Mouse (Mus musculus): ENCODE results near the gene Scpep1. TPM values are rescaled to one million over a fixed set of nuclear protein-coding genes. Genes with fewer than 3 reads are reported as not detected.

The Scpep1 gene
- 84.5 and 89.0 TPM in 2 replicates for polyA plus RNA-seq (2014; fragmentation: Nextera tagmentation; extraction: Ambion mirVana)

DNA sequence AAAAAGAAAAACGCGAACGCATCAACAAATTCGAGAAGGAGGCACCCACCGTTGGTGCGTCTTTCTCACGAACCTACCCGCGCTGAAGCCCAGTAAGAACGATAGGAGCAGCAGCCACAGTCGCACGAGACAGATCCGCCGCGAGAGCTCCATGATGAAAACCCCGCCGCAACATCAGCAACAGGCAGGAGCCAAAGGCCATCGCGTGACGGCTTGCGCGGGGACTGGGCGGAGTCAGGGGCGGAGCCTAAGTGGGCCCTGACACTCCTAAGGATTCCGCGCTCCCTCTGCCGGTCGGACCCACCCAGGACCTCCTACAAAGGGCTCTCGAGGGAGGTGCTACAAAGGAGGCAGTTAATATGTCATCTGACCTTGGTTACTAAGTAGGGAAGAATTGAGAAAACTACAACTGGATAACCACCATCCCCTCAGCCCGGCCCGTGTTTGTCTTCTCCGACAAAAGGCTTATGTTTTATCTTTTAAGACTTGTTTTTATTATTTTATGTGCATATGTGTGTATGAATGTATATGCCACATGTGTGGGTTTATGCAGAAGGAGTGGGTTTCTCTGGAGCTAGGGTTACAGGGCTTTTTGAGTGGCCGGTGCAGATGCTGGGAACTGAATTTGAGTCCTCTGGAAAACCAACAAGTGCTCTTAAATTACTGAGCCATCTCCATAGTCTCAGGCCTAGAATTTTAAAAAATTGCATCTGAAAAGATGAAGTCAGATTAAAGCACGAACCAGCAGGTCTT is at the start of gene Scpep1:
Scpep1 (minus strand) TSS at position 249 of the 753 bp plus-strand sequence.
- ATAC-seq (ENCODE audit: low read depth) (peak; percentile 98), DNase-seq (ENCODE audit: low spot score) (peak; percentile 97)
- WGBS = 3% methylated on average over 32 of the region's 34 CpGs
- H3K4me3 ChIP-seq (ENCODE audit: low read depth, low read length) = peak within 1 kb of the TSS; percentile 52
- peaks cover 4% of the 10 kb centered on the region for H3K4me1 ChIP-seq (ENCODE audit: control insufficient read depth, insufficient read depth, low read length)
- no peaks in the 10 kb centered on the region for H3K9me3 ChIP-seq (ENCODE audit: control insufficient read depth, low read length)
- peak within 1 kb of the TSS; percentile 75 for H3K27ac ChIP-seq (replicated peaks; ENCODE audit: low read depth, low read length)
- 0 out of 2 replicates have a peak, but pooled peaks cover 4% of the 10 kb centered on the region for H3K36me3 ChIP-seq (ENCODE audit: control insufficient read depth, insufficient read depth, low read length)
- H3K4me2 ChIP-seq (ENCODE audit: low read depth, low read length) = peak within 1 kb of the TSS; percentile 62
- H3K27me3 ChIP-seq (replicated peaks; ENCODE audit: control insufficient read depth, insufficient read depth, low read length) = no peaks in the 10 kb centered on the region
- H3K9ac ChIP-seq (ENCODE audit: low read depth, low read length) = peak within 1 kb of the TSS; percentile 67

DNA sequence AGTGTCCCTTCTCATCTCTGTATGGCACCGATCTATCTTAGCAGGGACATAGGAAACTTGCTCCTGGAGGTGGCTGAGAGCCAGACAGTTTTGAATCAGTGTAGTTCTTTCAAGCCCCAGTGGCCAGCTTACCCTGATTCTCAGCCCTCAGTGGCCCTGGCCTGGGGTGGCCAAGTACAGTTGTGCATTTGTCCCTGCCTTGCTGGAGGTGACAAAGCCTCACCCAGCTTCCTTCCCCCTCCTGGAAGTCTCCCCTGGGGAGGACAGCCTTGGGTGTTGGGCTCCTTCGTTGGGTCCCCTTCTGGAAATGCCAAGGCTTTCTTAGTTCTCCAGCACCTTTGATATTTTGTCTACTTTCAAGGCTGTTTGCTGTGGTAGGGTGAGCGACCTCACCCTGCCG is 48.5 kb upstream of the Scpep1 start:
- WGBS = 68% methylated on average over 4 of the region's 4 CpGs
- Histone ChIP-seq H3K27ac (replicated peaks; ENCODE audit: low read depth, low read length) (no peak overlapping the region), H3K36me3 (ENCODE audit: control insufficient read depth, insufficient read depth, low read length) (no peaks in the 10 kb centered on the region), H3K4me3 (ENCODE audit: low read depth, low read length) (no peak overlapping the region), H3K4me2 (ENCODE audit: low read depth, low read length) (no peak overlapping the region), H3K27me3 (replicated peaks; ENCODE audit: control insufficient read depth, insufficient read depth, low read length) (peaks cover 18% of the 10 kb centered on the region), H3K9me3 (ENCODE audit: control insufficient read depth, low read length) (no peaks in the 10 kb centered on the region), H3K9ac (ENCODE audit: low read depth, low read length) (no peak overlapping the region), H3K4me1 (ENCODE audit: control insufficient read depth, insufficient read depth, low read length) (no peaks in the 10 kb centered on the region)
- DNase-seq (ENCODE audit: low spot score) (no peak), ATAC-seq (ENCODE audit: low read depth) (no peak)

DNA sequence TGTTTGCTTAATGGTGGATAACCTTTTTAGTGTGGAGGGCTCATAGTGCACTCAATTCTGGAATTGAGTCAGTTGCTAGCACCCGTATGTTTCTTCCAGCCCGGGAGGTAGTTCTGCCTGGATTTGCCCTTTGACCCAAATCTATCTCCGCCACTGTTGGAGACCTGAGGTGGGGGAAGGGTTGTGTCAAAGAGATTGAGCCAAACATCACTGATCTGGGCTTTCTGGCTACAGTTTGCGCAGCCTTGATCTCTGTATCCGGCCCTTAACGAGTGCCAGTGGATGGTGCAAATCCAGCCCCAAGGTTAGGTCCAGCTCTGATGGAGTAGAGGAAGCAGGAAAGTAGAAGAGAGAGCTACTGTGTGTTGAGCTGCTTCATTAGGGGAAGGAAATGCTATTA is 47.8 kb upstream of the Scpep1 start:
- Histone ChIP-seq H3K27ac (replicated peaks; ENCODE audit: low read depth, low read length) (no peak overlapping the region), H3K4me3 (ENCODE audit: low read depth, low read length) (no peak overlapping the region), H3K36me3 (ENCODE audit: control insufficient read depth, insufficient read depth, low read length) (no peaks in the 10 kb centered on the region), H3K9me3 (ENCODE audit: control insufficient read depth, low read length) (no peaks in the 10 kb centered on the region), H3K27me3 (replicated peaks; ENCODE audit: control insufficient read depth, insufficient read depth, low read length) (peaks cover 19% of the 10 kb centered on the region), H3K4me2 (ENCODE audit: low read depth, low read length) (peak overlapping the region; percentile 7; the same call in 1 of the 2 replicates), H3K4me1 (ENCODE audit: control insufficient read depth, insufficient read depth, low read length) (no peaks in the 10 kb centered on the region), H3K9ac (ENCODE audit: low read depth, low read length) (no peak overlapping the region)
- no peak for DNase-seq (ENCODE audit: low spot score)
- ATAC-seq (ENCODE audit: low read depth) = no peak
- WGBS = 35% methylated on average over 6 of the region's 6 CpGs

DNA sequence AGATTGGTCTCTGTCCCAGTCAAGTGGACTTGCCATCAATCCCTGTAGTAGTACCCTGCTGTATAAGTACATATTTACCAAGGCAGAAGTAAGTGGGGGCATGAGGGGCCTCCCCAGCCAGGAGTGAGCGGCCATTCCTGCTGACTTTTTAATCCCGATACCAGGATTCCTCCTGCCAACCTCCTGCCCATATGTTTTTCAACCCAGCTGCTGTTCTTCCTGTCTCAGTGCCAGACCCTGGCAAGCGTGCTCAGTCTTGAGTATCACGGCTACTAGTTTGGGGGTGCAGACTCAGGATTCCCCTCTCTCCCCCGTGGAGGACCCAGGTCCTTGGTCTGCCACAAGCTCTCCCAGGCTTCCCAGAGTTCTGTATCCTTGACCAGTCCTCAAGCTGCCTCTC is 47.4 kb upstream of the Scpep1 start:
- no peaks in the 10 kb centered on the region for H3K36me3 ChIP-seq (ENCODE audit: control insufficient read depth, insufficient read depth, low read length)
- DNase-seq (ENCODE audit: low spot score) (no peak), ATAC-seq (ENCODE audit: low read depth) (no peak)
- H3K27ac ChIP-seq (replicated peaks; ENCODE audit: low read depth, low read length) = no peak overlapping the region
- H3K4me1 ChIP-seq (ENCODE audit: control insufficient read depth, insufficient read depth, low read length) = no peaks in the 10 kb centered on the region
- H3K27me3 ChIP-seq (replicated peaks; ENCODE audit: control insufficient read depth, insufficient read depth, low read length) = peaks cover 19% of the 10 kb centered on the region
- no peaks in the 10 kb centered on the region for H3K9me3 ChIP-seq (ENCODE audit: control insufficient read depth, low read length)
- WGBS = 74% methylated on average over 5 of the region's 5 CpGs
- no peak overlapping the region for H3K4me3 ChIP-seq (ENCODE audit: low read depth, low read length)
- H3K4me2 ChIP-seq (ENCODE audit: low read depth, low read length) = peak overlapping the region; percentile 7; the same call in 1 of the 2 replicates
- H3K9ac ChIP-seq (ENCODE audit: low read depth, low read length) = no peak overlapping the region

- no peak for ATAC-seq (ENCODE audit: low read depth)
- WGBS = 93% methylated on average over 5 of the region's 5 CpGs
Measured at GRCm38 (mm10) chr11:89002068-89002467, 46.8 kb upstream of the Scpep1 start.

DNA sequence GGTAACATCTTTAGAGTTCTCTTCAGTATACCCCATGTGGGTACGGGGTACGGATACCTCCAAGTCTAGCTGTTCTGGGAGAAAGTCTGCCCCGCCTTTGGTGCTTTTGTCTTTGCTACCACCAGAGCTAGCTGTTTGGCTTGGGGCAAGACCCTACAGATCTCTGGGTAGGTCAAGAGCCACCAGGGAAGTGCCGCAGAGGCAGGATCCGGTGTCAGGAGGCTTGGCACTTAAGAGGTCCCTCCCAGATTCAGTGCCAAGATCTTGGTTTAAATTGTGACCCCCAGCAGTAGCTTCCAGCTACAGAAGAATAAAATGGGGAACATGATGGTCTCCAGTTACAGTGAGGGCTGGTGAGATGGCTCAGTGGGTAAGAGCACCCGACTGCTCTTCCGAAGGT is 46.3 kb upstream of the Scpep1 start:
- Histone ChIP-seq H3K4me3 (ENCODE audit: low read depth, low read length) (no peak overlapping the region), H3K9me3 (ENCODE audit: control insufficient read depth, low read length) (no peaks in the 10 kb centered on the region), H3K36me3 (ENCODE audit: control insufficient read depth, insufficient read depth, low read length) (no peaks in the 10 kb centered on the region), H3K9ac (ENCODE audit: low read depth, low read length) (no peak overlapping the region), H3K27ac (replicated peaks; ENCODE audit: low read depth, low read length) (no peak overlapping the region), H3K27me3 (replicated peaks; ENCODE audit: control insufficient read depth, insufficient read depth, low read length) (peaks cover 19% of the 10 kb centered on the region), H3K4me1 (ENCODE audit: control insufficient read depth, insufficient read depth, low read length) (no peaks in the 10 kb centered on the region), H3K4me2 (ENCODE audit: low read depth, low read length) (no peak overlapping the region)
- ATAC-seq (ENCODE audit: low read depth) (no peak), DNase-seq (ENCODE audit: low spot score) (no peak)
- 88% methylated on average over 7 of the region's 7 CpGs for WGBS

More at GRCm38 (mm10) chr11:89002068-89002467, 46.8 kb upstream of the Scpep1 start:
- no peak for DNase-seq (ENCODE audit: low spot score)
- no peak overlapping the region for H3K9ac ChIP-seq (ENCODE audit: low read depth, low read length)
- H3K4me1 ChIP-seq (ENCODE audit: control insufficient read depth, insufficient read depth, low read length) = no peaks in the 10 kb centered on the region
- no peak overlapping the region for H3K4me3 ChIP-seq (ENCODE audit: low read depth, low read length)
- no peak overlapping the region for H3K27ac ChIP-seq (replicated peaks; ENCODE audit: low read depth, low read length)
- no peak overlapping the region for H3K4me2 ChIP-seq (ENCODE audit: low read depth, low read length)
- no peaks in the 10 kb centered on the region for H3K36me3 ChIP-seq (ENCODE audit: control insufficient read depth, insufficient read depth, low read length)
- H3K9me3 ChIP-seq (ENCODE audit: control insufficient read depth, low read length) = no peaks in the 10 kb centered on the region
- H3K27me3 ChIP-seq (replicated peaks; ENCODE audit: control insufficient read depth, insufficient read depth, low read length) = peaks cover 19% of the 10 kb centered on the region

DNA sequence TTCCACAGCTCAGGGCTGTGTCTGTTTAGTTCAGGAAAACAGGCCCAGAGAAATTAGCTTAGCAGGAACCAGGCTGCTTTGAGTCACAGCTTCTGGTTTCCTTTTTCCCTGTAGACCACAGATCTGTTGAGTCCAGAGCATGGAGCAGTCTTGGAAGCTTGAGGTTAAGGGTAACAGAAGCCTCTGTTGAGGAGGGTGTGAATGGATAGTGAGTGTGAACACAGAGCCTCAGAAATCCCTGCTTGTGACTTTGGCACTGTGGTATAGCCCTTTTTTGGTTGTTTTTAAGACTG is 45.2 kb upstream of the Scpep1 start:
- Histone ChIP-seq H3K4me3 (ENCODE audit: low read depth, low read length) (peak overlapping the region; percentile 48), H3K9ac (ENCODE audit: low read depth, low read length) (no peak overlapping the region), H3K27me3 (replicated peaks; ENCODE audit: control insufficient read depth, insufficient read depth, low read length) (peaks cover 19% of the 10 kb centered on the region), H3K36me3 (ENCODE audit: control insufficient read depth, insufficient read depth, low read length) (no peaks in the 10 kb centered on the region), H3K4me1 (ENCODE audit: control insufficient read depth, insufficient read depth, low read length) (no peaks in the 10 kb centered on the region), H3K9me3 (ENCODE audit: control insufficient read depth, low read length) (no peaks in the 10 kb centered on the region), H3K27ac (replicated peaks; ENCODE audit: low read depth, low read length) (no peak overlapping the region), H3K4me2 (ENCODE audit: low read depth, low read length) (peak overlapping the region; percentile 61)
- DNase-seq (ENCODE audit: low spot score) = no peak
- no peak for ATAC-seq (ENCODE audit: low read depth)

- H3K27me3 ChIP-seq (replicated peaks; ENCODE audit: control insufficient read depth, insufficient read depth, low read length) = peaks cover 19% of the 10 kb centered on the region
- H3K9ac ChIP-seq (ENCODE audit: low read depth, low read length) = peak overlapping the region; percentile 66
- no peaks in the 10 kb centered on the region for H3K36me3 ChIP-seq (ENCODE audit: control insufficient read depth, insufficient read depth, low read length)
- H3K4me3 ChIP-seq (ENCODE audit: low read depth, low read length) = peak overlapping the region; percentile 48
- DNase-seq (ENCODE audit: low spot score) (no peak), ATAC-seq (ENCODE audit: low read depth) (0 out of 2 replicates have a peak, but pooled peaks have one; percentile 20)
- 27% methylated on average over 32 of the region's 33 CpGs for WGBS
- no peaks in the 10 kb centered on the region for H3K9me3 ChIP-seq (ENCODE audit: control insufficient read depth, low read length)
- peak overlapping the region; percentile 61 for H3K4me2 ChIP-seq (ENCODE audit: low read depth, low read length)
- no peaks in the 10 kb centered on the region for H3K4me1 ChIP-seq (ENCODE audit: control insufficient read depth, insufficient read depth, low read length)
- no peak overlapping the region for H3K27ac ChIP-seq (replicated peaks; ENCODE audit: low read depth, low read length)
Measured at GRCm38 (mm10) chr11:88999723-89000526, 44.7 kb upstream of the Scpep1 start.

All from embryonic facial prominence, embryonic 14.5 days (tissue).